Mouse (Mus musculus): ENCODE results near the gene Scn1a.

The Scn1a gene

DNA sequence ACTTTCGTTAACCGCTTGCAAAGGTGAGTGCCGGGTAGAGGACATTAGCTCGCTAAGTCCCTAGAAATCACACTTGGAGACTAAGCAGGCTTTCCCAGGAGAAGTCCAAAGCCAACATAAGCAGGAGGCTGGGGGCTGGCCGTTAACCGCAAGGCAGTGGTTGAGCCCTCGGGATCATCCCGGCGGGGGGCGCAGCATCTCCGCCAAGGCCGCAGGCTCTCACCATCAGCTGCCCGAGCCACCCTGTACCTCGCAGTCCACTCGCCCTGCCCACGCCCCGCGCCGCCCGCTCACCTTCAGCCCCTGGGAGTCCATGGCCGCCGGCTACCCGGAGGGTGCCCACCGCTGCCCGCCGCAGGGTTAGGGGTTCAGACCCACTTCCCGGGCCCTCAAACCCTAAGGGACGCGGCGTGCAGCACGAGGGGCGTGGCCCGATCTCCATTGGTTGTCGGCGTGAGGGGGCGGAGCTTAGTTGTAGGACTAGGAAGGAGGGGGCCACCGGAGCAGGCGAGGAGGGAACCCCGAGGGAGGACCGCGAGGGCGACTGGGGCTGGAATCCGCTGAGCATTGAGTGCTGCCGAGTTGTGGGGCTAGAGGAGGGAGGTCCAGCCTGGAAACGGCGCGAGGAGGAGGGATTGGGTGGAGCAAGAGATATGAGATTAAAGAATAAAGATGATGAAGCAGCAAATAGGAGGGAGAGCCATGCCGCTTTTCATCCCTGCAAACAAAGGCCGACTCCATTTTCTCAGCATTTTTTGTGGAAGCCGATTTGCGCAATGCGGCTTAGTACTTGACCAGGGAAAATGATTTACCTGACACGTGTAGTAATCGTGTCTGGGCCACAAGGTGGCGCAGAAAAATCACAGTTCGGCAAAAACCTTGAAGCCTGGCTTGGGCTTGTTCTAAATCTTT lies 184.2 kb downstream of the Scn1a start, which contains the start of gene Ttc21b:
Gene Ttc21b, minus strand, starts transcription at position 398 of the 912 bp plus-strand sequence.
- DNase-seq (ENCODE audit: low read depth, low spot score) = peak; percentile 92

DNA sequence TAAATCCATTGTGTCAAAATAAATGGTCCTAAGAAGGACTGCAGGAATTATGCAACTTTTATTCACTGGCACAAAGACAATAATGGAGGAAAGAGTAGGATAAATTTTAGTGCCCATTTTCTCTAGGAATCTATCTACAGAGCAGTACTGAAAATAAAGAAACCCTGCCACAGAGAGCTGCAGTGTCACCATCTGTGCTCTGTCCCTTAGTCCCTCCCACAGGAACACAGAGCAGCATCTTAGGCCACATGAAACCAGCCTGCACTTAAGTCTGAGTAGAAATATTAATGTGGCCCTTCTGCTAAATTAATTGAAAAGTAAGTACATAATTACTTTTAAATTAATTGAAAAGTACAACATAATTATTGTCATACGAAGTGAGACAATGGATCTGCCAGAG lies 196.6 kb downstream of the Scn1a start:
- DNase-seq (ENCODE audit: low read depth, low spot score) = no peak

DNA sequence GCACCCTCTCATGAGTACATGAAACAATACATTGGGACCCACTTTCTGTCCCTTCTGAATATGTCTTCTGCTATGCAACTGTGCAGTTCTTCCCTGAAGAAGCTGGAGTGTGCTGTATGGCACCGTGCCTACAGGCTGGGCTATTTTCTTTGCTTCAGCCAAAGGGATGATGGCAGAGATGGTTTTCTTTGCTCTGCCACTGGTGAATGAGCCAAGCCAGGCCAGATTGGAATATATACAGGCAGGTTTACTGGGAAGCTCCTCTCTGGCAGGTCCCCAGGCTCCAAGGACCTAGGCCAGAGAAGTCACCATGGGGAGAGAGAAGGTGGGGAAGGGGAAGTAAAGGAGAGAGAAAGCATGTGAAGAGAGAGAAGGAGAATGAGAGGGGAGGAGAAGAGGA lies 200.3 kb downstream of the Scn1a start:
- no peak for DNase-seq (ENCODE audit: low read depth, low spot score)

DNA sequence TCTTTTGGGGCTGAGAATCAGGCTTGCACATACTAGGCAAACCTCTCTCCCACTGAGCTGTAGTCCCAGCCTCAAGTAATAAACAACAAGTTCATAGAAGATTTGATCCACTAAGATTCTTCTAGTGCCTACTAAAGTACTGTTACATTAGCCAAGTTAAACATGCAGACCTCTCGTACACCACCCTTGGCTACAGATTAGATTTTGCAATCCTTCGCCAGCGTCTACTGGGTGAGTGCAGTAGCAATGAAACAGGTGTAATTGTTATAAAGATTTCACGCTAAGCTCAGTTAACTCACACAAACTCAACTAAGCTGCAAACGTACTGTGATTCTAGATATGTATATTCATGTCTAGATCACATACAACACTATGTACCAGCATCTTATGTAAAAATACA lies 201.8 kb downstream of the Scn1a start:
- no peak for DNase-seq (ENCODE audit: low read depth, low spot score)

DNA sequence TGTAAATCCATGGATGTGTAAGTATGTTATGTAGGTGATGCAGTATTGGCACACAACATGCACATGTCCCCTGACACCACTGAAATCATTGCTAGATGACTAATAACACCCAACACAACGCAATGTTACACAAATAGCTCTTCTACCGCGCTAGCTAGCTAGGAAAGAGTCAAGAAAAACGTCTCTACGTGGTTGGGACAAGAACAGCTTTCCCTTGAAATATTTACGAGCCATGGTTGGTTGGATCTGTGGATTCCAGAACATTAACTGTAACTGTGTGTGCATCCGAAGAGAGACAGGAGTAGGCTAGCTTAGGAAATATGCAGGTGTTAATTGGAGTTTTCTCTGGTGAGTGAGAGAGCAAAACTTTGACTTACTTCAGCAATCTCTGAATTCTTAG lies 219.7 kb downstream of the Scn1a start:
- no peak for DNase-seq (ENCODE audit: low read depth, low spot score)

All from ES-CJ7 (cell line).